Mouse (Mus musculus): ENCODE measurements around the gene Vrk1. TPM values are rescaled to one million over a fixed set of nuclear protein-coding genes. Genes with fewer than 3 reads are reported as not detected.

Vrk1 gene
- polyA plus RNA-seq, 2 experiments = 60.2 to 103 TPM

- H3K27ac ChIP-seq = peak overlapping the region; percentile 37
- peak overlapping the region; percentile 47; the same call in 1 of the 2 replicates for H3K4me2 ChIP-seq (ENCODE audit: low read depth)
- no peak for ATAC-seq (ENCODE audit: insufficient read depth)
- no peaks in the 10 kb centered on the region for H3K9me3 ChIP-seq (ENCODE audit: control insufficient read depth, low read length)
- 82% methylated on average over 7 of the region's 7 CpGs for WGBS (ENCODE audit: insufficient replicate concordance)
- no peak overlapping the region for H3K4me3 ChIP-seq (ENCODE audit: insufficient read depth in 1 of 2, low read depth in 2 of 2, low read length in 2 of 2)
- TF ChIP-seq EP300 (IDR thresholded peaks at IDR 0.05; ENCODE audit: low read depth) (no peak), CTCF (IDR thresholded peaks at IDR 0.05; ENCODE audit: low read depth) (no peak)
- H3K27me3 ChIP-seq (ENCODE audit: control insufficient read depth, insufficient read depth, low read length) = no peaks in the 10 kb centered on the region
- peaks cover 47 to 74% of the 10 kb centered on the region in 2 experiments for H3K4me1 ChIP-seq (replicated peaks; ENCODE audit: control insufficient read depth in 2 of 2, insufficient read depth in 2 of 2, low read length in 1 of 2)
- DNase-seq (ENCODE audit: low read depth in 3 of 3, low spot score in 3 of 3) = no peak
- no peak overlapping the region for H3K9ac ChIP-seq (replicated peaks)
- peaks cover 5% of the 10 kb centered on the region for H3K36me3 ChIP-seq (replicated peaks; ENCODE audit: control insufficient read depth, insufficient read depth, low read depth)
Measured at GRCm38 (mm10) chr12:106030796-106031195, 20.8 kb downstream of the Vrk1 start.

GRCm38 (mm10) chr12:106031916-106032315 lies 21.9 kb downstream of the Vrk1 start:
- WGBS (ENCODE audit: insufficient replicate concordance) = 36% methylated on average over 9 of the region's 9 CpGs
- no peak for DNase-seq (ENCODE audit: low read depth in 3 of 3, low spot score in 3 of 3)
- TF ChIP-seq EP300 (IDR thresholded peaks at IDR 0.05; ENCODE audit: low read depth) = no peak
- no peak for TF ChIP-seq CTCF (IDR thresholded peaks at IDR 0.05; ENCODE audit: low read depth)
- peaks cover 8% of the 10 kb centered on the region for H3K36me3 ChIP-seq (replicated peaks; ENCODE audit: control insufficient read depth, insufficient read depth, low read depth)
- H3K27ac ChIP-seq = no peak overlapping the region
- no peak overlapping the region for H3K4me3 ChIP-seq (ENCODE audit: insufficient read depth in 1 of 2, low read depth in 2 of 2, low read length in 2 of 2)
- peaks cover 40 to 66% of the 10 kb centered on the region in 2 experiments for H3K4me1 ChIP-seq (replicated peaks; ENCODE audit: control insufficient read depth in 2 of 2, insufficient read depth in 2 of 2, low read length in 1 of 2)
- H3K9me3 ChIP-seq (ENCODE audit: control insufficient read depth, low read length) = no peaks in the 10 kb centered on the region
- H3K4me2 ChIP-seq (ENCODE audit: low read depth) = no peak overlapping the region
- H3K9ac ChIP-seq (replicated peaks) = no peak overlapping the region; the same call in 1 of the 2 replicates
- H3K27me3 ChIP-seq (ENCODE audit: control insufficient read depth, insufficient read depth, low read length) = no peaks in the 10 kb centered on the region
- ATAC-seq (ENCODE audit: insufficient read depth) = no peak

- WGBS (ENCODE audit: insufficient replicate concordance) = 74% methylated on average over 12 of the region's 12 CpGs
- DNase-seq (ENCODE audit: low read depth in 3 of 3, low spot score in 3 of 3) (no peak), ATAC-seq (ENCODE audit: insufficient read depth) (no peak)
- Histone ChIP-seq H3K4me3 (ENCODE audit: insufficient read depth in 1 of 2, low read depth in 2 of 2, low read length in 2 of 2) (no peak overlapping the region), H3K9ac (replicated peaks) (no peak overlapping the region), H3K4me1 (replicated peaks; ENCODE audit: control insufficient read depth in 2 of 2, insufficient read depth in 2 of 2, low read length in 1 of 2) (peaks cover 37 to 62% of the 10 kb centered on the region in 2 experiments), H3K27me3 (ENCODE audit: control insufficient read depth, insufficient read depth, low read length) (no peaks in the 10 kb centered on the region), H3K4me2 (ENCODE audit: low read depth) (no peak overlapping the region), H3K36me3 (replicated peaks; ENCODE audit: control insufficient read depth, insufficient read depth, low read depth) (peaks cover 11% of the 10 kb centered on the region), H3K27ac (no peak overlapping the region), H3K9me3 (ENCODE audit: control insufficient read depth, low read length) (no peaks in the 10 kb centered on the region)
- TF ChIP-seq CTCF (IDR thresholded peaks at IDR 0.05; ENCODE audit: low read depth) (no peak), EP300 (IDR thresholded peaks at IDR 0.05; ENCODE audit: low read depth) (no peak)
Measured at GRCm38 (mm10) chr12:106032361-106032760, 22.3 kb downstream of the Vrk1 start.

GRCm38 (mm10) chr12:106034267-106034666 lies 24.2 kb downstream of the Vrk1 start:
- no peak for ATAC-seq (ENCODE audit: insufficient read depth)
- no peak overlapping the region for H3K4me2 ChIP-seq (ENCODE audit: low read depth)

GRCm38 (mm10) chr12:106034761-106035160 lies 24.7 kb downstream of the Vrk1 start:
- ATAC-seq (ENCODE audit: insufficient read depth) (no peak), DNase-seq (ENCODE audit: low read depth in 3 of 3, low spot score in 3 of 3) (no peak)
- TF ChIP-seq CTCF (IDR thresholded peaks at IDR 0.05; ENCODE audit: low read depth) = no peak
- no peak for TF ChIP-seq EP300 (IDR thresholded peaks at IDR 0.05; ENCODE audit: low read depth)
- Histone ChIP-seq H3K27me3 (ENCODE audit: control insufficient read depth, insufficient read depth, low read length) (no peaks in the 10 kb centered on the region), H3K4me3 (ENCODE audit: insufficient read depth in 1 of 2, low read depth in 2 of 2, low read length in 2 of 2) (no peak overlapping the region), H3K36me3 (replicated peaks; ENCODE audit: control insufficient read depth, insufficient read depth, low read depth) (peaks cover 34% of the 10 kb centered on the region), H3K9ac (replicated peaks) (no peak overlapping the region), H3K4me2 (ENCODE audit: low read depth) (no peak overlapping the region), H3K4me1 (replicated peaks; ENCODE audit: control insufficient read depth in 2 of 2, insufficient read depth in 2 of 2, low read length in 1 of 2) (peaks cover 14 to 39% of the 10 kb centered on the region in 2 experiments), H3K27ac (no peak overlapping the region), H3K9me3 (ENCODE audit: control insufficient read depth, low read length) (no peaks in the 10 kb centered on the region)
- WGBS (ENCODE audit: insufficient replicate concordance) = 54% methylated on average over 9 of the region's 9 CpGs

More at GRCm38 (mm10) chr12:106034267-106034666, 24.2 kb downstream of the Vrk1 start:
- Histone ChIP-seq H3K9ac (replicated peaks) (no peak overlapping the region), H3K4me3 (ENCODE audit: insufficient read depth in 1 of 2, low read depth in 2 of 2, low read length in 2 of 2) (no peak overlapping the region), H3K27me3 (ENCODE audit: control insufficient read depth, insufficient read depth, low read length) (no peaks in the 10 kb centered on the region), H3K9me3 (ENCODE audit: control insufficient read depth, low read length) (no peaks in the 10 kb centered on the region), H3K4me1 (replicated peaks; ENCODE audit: control insufficient read depth in 2 of 2, insufficient read depth in 2 of 2, low read length in 1 of 2) (peaks cover 19 to 43% of the 10 kb centered on the region in 2 experiments), H3K27ac (no peak overlapping the region), H3K36me3 (replicated peaks; ENCODE audit: control insufficient read depth, insufficient read depth, low read depth) (peaks cover 29% of the 10 kb centered on the region)
- DNase-seq (ENCODE audit: low read depth in 3 of 3, low spot score in 3 of 3) = peak in 1 of 3 experiments; percentile 40
- TF ChIP-seq CTCF (IDR thresholded peaks at IDR 0.05; ENCODE audit: low read depth) = no peak
- TF ChIP-seq EP300 (IDR thresholded peaks at IDR 0.05; ENCODE audit: low read depth) = no peak
- WGBS (ENCODE audit: insufficient replicate concordance) = 47% methylated on average over 7 of the region's 7 CpGs

All from liver, embryonic 14.5 days (tissue).